Mouse (Mus musculus): Measurements from ENCODE around the gene 2610528J11Rik.

DNA sequence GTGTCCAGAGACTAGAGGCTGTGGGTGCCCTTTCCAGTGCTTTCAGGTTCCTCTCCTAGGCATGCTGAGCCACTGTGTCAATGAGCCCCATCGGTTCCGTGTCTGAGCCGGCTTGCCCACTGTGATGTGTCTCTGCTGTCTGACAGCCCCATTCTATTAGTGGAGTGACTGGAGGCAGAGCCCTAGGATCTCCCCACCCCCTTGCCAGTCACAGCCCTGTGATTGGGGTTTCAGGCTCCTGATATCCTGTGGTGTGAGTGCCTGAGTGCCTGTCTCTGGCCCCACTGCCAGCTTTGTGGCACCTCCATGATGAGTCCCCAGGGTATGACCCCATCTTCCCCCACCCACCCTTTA, 38.1 kb downstream of the 2610528J11Rik start:
- TF ChIP-seq CTCF (IDR thresholded peaks at IDR 0.05; ENCODE audit: control insufficient read depth, insufficient read depth, insufficient read length), result no peak
- no peak for TF ChIP-seq FOSL1 (IDR thresholded peaks at IDR 0.05; ENCODE audit: insufficient read depth, low read length, poor library complexity, severe bottlenecking)
- TF ChIP-seq MAX (IDR thresholded peaks at IDR 0.05), result no peak
- no peak for TF ChIP-seq MYOD1 (IDR thresholded peaks at IDR 0.05; ENCODE audit: control insufficient read depth, insufficient read length, low read depth)
- no peak for TF ChIP-seq USF1 (IDR thresholded peaks at IDR 0.05; ENCODE audit: low read depth)
